Comparison of ENCODE assay signal across 13 mouse cellular contexts in genomic region chr6:122605483-122605882, GRCm38 (mm10). TPM values are rescaled to one million over a fixed set of nuclear protein-coding genes. Genes with fewer than 3 reads are reported as not detected.
DNase-seq lines count a peak whose midpoint lies in the region; ATAC-seq and TF ChIP-seq lines count a peak whose summit lies in the region.
"Had no signal": no experiment of that assay in that cellular context is flagged by ENCODE, and none has a peak within 500 bp of the region (broad histone marks: within the 10 kb centered on the region; RNA-seq: fewer than 3 reads in every experiment).

No protein-coding gene starts in this region.

- TF ChIP-seq EP300 in heart, adult 2 months (IDR thresholded peaks at IDR 0.05; ENCODE audit: insufficient read depth, low read depth, low read length), result no peak

- TF ChIP-seq POLR2A in heart, adult 2 months (IDR thresholded peaks at IDR 0.05; ENCODE audit: insufficient read depth, low read depth, low read length), result no peak

- no peaks in the 10 kb centered on the region for H3K27me3 ChIP-seq in heart, adult 2 months (ENCODE audit: control insufficient read depth, insufficient read depth, low read length)
- H3K27me3 ChIP-seq in heart, embryonic 11.5 days (ENCODE audit: control insufficient read depth, insufficient read depth, low read length), result no peaks in the 10 kb centered on the region

- H3K4me1 ChIP-seq in heart, adult 2 months (ENCODE audit: control insufficient read depth, insufficient read depth, low read length), result no peaks in the 10 kb centered on the region; the same call in 1 of the 2 replicates
- no peaks in the 10 kb centered on the region for H3K4me1 ChIP-seq in heart, embryonic 11.5 days (ENCODE audit: control insufficient read depth, insufficient read depth, low read length)
- H3K4me1 ChIP-seq: limb, embryonic 10.5 days had no signal

- H3K9ac ChIP-seq in heart, adult 2 months (ENCODE audit: low read depth, low read length), result no peak overlapping the region
- no peak overlapping the region for H3K9ac ChIP-seq in heart, embryonic 11.5 days (ENCODE audit: low read depth, low read length)

- WGBS in heart, adult 2 months, result 86% methylated on average over 8 of the region's 8 CpGs
- 80% methylated on average over 8 of the region's 8 CpGs for WGBS in heart, embryonic 11.5 days (ENCODE audit: insufficient replicate concordance)

- peak; percentile 44 for TF ChIP-seq CTCF in heart, adult 2 months (IDR thresholded peaks at IDR 0.05)

- H3K4me3 ChIP-seq in heart, adult 2 months, result no peak overlapping the region
- H3K4me3 ChIP-seq in heart, embryonic 11.5 days (ENCODE audit: low read depth, low read length), result no peak overlapping the region
- H3K4me3 ChIP-seq: limb, embryonic 10.5 days had no signal

- no peaks in the 10 kb centered on the region for H3K36me3 ChIP-seq in heart, adult 2 months (ENCODE audit: control insufficient read depth, insufficient read depth, low read length)
- H3K36me3 ChIP-seq in heart, embryonic 11.5 days (ENCODE audit: control insufficient read depth, insufficient read depth, low read length), result no peaks in the 10 kb centered on the region
- H3K36me3 ChIP-seq: limb, embryonic 10.5 days had no signal

- no peaks in the 10 kb centered on the region for H3K9me3 ChIP-seq in heart, embryonic 11.5 days (replicated peaks; ENCODE audit: control insufficient read depth, low read length)
- H3K9me3 ChIP-seq: limb, embryonic 10.5 days had no signal

- no peak overlapping the region for H3K27ac ChIP-seq in heart, adult 2 months
- no peak overlapping the region for H3K27ac ChIP-seq in heart, embryonic 11.5 days (ENCODE audit: low read depth, low read length)
- H3K27ac ChIP-seq: limb, embryonic 10.5 days had no signal

- DNase-seq in heart, adult 2 months, result no peak
- peak; percentile 32 to 38 for DNase-seq in spleen, postnatal 36 days (ENCODE audit: low spot score in 2 of 2)
- DNase-seq in spleen, postnatal 14 days (ENCODE audit: low spot score in 2 of 2), result no peak
- DNase-seq in thymus, postnatal 4 days, result peak; percentile 46
- no peak for DNase-seq in adrenal gland, postnatal 10 days
- DNase-seq: gastrocnemius, postnatal 10 days; heart, postnatal 4 days; kidney, postnatal 25 days had no signal

- H3K79me2 ChIP-seq in heart, adult 2 months (replicated peaks; ENCODE audit: control insufficient read depth, insufficient read depth, low read length), result no peaks in the 10 kb centered on the region

- intact Hi-C loops in heart, adult 2 months (cut with DNase I), result no loop called here

- no peak for ATAC-seq in heart, embryonic 11.5 days (replicated peaks; ENCODE audit: insufficient number of reproducible peaks, low FRiP score, low TSS enrichment)
- peak; percentile 28; the same call in 1 of the 2 replicates for ATAC-seq in granulocyte monocyte progenitor cell, adult 5-6 weeks (replicated peaks; ENCODE audit: poor library complexity, severe bottlenecking)
- no peak for ATAC-seq in inflammation-experienced regulatory T-cells, adult 6 months

- H3K4me2 ChIP-seq in heart, embryonic 11.5 days, result no peak overlapping the region

RNA-seq across cellular contexts. Expression of gene Apobec1, which starts 3.2 kb away (rescaled TPM):
- 1 to 10 TPM; 4.8 to 6.1 TPM for total RNA-seq in heart, adult 2 months (2021)
- 9.8 and 17.9 TPM in 2 replicates for polyA plus RNA-seq in heart, adult 2 months (2012; rRNA removed)
- polyA plus RNA-seq in heart, embryonic 11.5 days (2014; fragmentation: Nextera tagmentation; extraction: Ambion mirVana), result 0.97 and 2.4 TPM in 2 replicates
- total RNA-seq in granulocyte monocyte progenitor cell, adult 5-6 weeks (2014; fragmentation: Nextera tagmentation), result 17.0 and 28.1 TPM in 2 replicates
- 11.9 and 15.3 TPM in 2 replicates for total RNA-seq in granulocyte monocyte progenitor cell, adult 5-6 weeks (2017)
- 10 to 100 TPM; 23.8 to 43.8 (median 29.2) TPM for polyA plus RNA-seq in inflammation-experienced regulatory T-cells, adult 6 months (2017; shearing (Covaris generic))
- total RNA-seq in adrenal gland, postnatal 10 days (2021), result 10 to 100 TPM; 10.5 to 11.2 TPM

RNA-seq across cellular contexts. Expression of gene Gdf3, which starts 4.4 kb away (rescaled TPM):
- not detected for total RNA-seq in heart, adult 2 months (2021)
- not detected in 2 replicates for polyA plus RNA-seq in heart, adult 2 months (2012; rRNA removed)
- 0.17 and 0.56 TPM in 2 replicates for polyA plus RNA-seq in heart, embryonic 11.5 days (2014; fragmentation: Nextera tagmentation; extraction: Ambion mirVana)
- 3.5 and 3.8 TPM in 2 replicates for total RNA-seq in granulocyte monocyte progenitor cell, adult 5-6 weeks (2014; fragmentation: Nextera tagmentation)
- total RNA-seq in granulocyte monocyte progenitor cell, adult 5-6 weeks (2017), result 5.1 and 6.1 TPM in 2 replicates
- polyA plus RNA-seq in inflammation-experienced regulatory T-cells, adult 6 months (2017; shearing (Covaris generic)), result not detected
- not detected for total RNA-seq in adrenal gland, postnatal 10 days (2021)
- total RNA-seq: gastrocnemius, postnatal 10 days; heart, postnatal 4 days had no signal
- polyA plus RNA-seq: limb, embryonic 10.5 days; neural tube, embryonic 14.5 days had no signal

RNA-seq across cellular contexts. Expression of gene Dppa3, which starts 20.7 kb away (rescaled TPM):
- total RNA-seq in heart, adult 2 months (2021), result not detected
- not detected in 2 replicates for polyA plus RNA-seq in heart, adult 2 months (2012; rRNA removed)
- not detected in 2 replicates for polyA plus RNA-seq in heart, embryonic 11.5 days (2014; fragmentation: Nextera tagmentation; extraction: Ambion mirVana)
- total RNA-seq in granulocyte monocyte progenitor cell, adult 5-6 weeks (2014; fragmentation: Nextera tagmentation), result not detected in 2 replicates
- not detected in 2 replicates for total RNA-seq in granulocyte monocyte progenitor cell, adult 5-6 weeks (2017)
- not detected for polyA plus RNA-seq in inflammation-experienced regulatory T-cells, adult 6 months (2017; shearing (Covaris generic))
- total RNA-seq in adrenal gland, postnatal 10 days (2021), result not detected
- total RNA-seq: gastrocnemius, postnatal 10 days; heart, postnatal 4 days had no signal
- polyA plus RNA-seq: limb, embryonic 10.5 days; neural tube, embryonic 14.5 days had no signal

RNA-seq across cellular contexts. Expression of gene Aicda, which starts 51.9 kb away (rescaled TPM):
- total RNA-seq in heart, adult 2 months (2021), result not detected
- not detected in 2 replicates for polyA plus RNA-seq in heart, adult 2 months (2012; rRNA removed)
- 0.16 TPM in 1 of 2 replicates, not detected in the other for polyA plus RNA-seq in heart, embryonic 11.5 days (2014; fragmentation: Nextera tagmentation; extraction: Ambion mirVana)
- not detected in 2 replicates for total RNA-seq in granulocyte monocyte progenitor cell, adult 5-6 weeks (2014; fragmentation: Nextera tagmentation)
- total RNA-seq in granulocyte monocyte progenitor cell, adult 5-6 weeks (2017), result not detected in 2 replicates
- 1 to 10 TPM in 2 of 3 experiments, under 1 TPM in 1; 0.39 to 3.3 (median 1.2) TPM for polyA plus RNA-seq in inflammation-experienced regulatory T-cells, adult 6 months (2017; shearing (Covaris generic))
- total RNA-seq in adrenal gland, postnatal 10 days (2021), result not detected
- total RNA-seq: gastrocnemius, postnatal 10 days; heart, postnatal 4 days had no signal
- polyA plus RNA-seq: limb, embryonic 10.5 days had no signal

Comparison
In these comparisons a context has a peak if more than half of its experiments do, and no peak if none do; other contexts are left out.
1. DNase-seq: peak in spleen, postnatal 36 days (2 of 2) and thymus, postnatal 4 days (single experiment); none in heart, adult 2 months (0 of 2), spleen, postnatal 14 days (0 of 2) and adrenal gland, postnatal 10 days (single experiment).
2. RNA of gene Gdf3, which starts 4.4 kb away (total RNA-seq): 3.5 to 6.1 TPM in granulocyte monocyte progenitor cell, adult 5-6 weeks; not detected in heart, adult 2 months and not detected in adrenal gland, postnatal 10 days; every median in the first group is over 4 times any median in the second.